Mouse (Mus musculus): Measurements from ENCODE around the gene Gata3. TPM values are rescaled to one million over a fixed set of nuclear protein-coding genes. Genes with fewer than 3 reads are reported as not detected.

Gene Gata3
- polyA plus RNA-seq, 1 experiment from 2014 or later, result 2.7 TPM

Other genes with a start within 250 kb of the Gata3 start
- gene 4930412O13Rik, start 8.8 kb downstream of the Gata3 start, polyA plus RNA-seq (2015; fragmentation: Nextera tagmentation; extraction: Ambion mirVana), result 0.10 TPM in 1 of 2 replicates, not detected in the other
- gene 9230102O04Rik, start 494 bp downstream of the Gata3 start, polyA plus RNA-seq (2015; fragmentation: Nextera tagmentation; extraction: Ambion mirVana), result not detected in 2 replicates
- gene Taf3, start 158.6 kb upstream of the Gata3 start, polyA plus RNA-seq (2015; fragmentation: Nextera tagmentation; extraction: Ambion mirVana), result 7.8 and 8.6 TPM in 2 replicates
- 1,140 and 1,398 TPM in 2 replicates for gene Atp5c1, start 190.5 kb upstream of the Gata3 start, polyA plus RNA-seq (2015; fragmentation: Nextera tagmentation; extraction: Ambion mirVana)
- gene Kin, start 190.6 kb upstream of the Gata3 start, polyA plus RNA-seq (2015; fragmentation: Nextera tagmentation; extraction: Ambion mirVana), result 18.8 and 20.5 TPM in 2 replicates
- gene Itih2, start 241.4 kb upstream of the Gata3 start, polyA plus RNA-seq (2015; fragmentation: Nextera tagmentation; extraction: Ambion mirVana), result 0.58 and 2.0 TPM in 2 replicates